Mouse (Mus musculus): ENCODE measurements around the gene Cenpm.

DNA sequence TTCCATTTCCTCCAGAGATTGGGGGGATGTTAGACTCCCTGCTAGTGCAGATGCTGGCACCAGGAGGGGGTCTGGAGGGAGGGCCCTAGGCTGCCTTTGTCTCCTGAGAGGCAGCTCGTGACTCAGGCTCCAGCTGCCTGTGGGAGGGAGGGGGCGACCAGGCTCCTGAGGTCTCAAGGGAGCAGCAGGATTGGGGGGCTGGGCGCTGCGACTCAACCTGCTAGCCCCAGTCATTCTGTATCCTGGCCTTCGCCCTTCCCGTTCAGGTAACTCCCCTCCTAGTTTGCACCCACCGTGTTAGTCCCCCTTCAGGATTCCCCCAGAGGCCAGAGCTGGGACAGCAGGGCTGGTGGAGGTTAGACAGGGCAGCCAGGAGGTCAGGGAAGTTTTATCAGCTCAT, 27.5 kb downstream of the Cenpm start:
- TF ChIP-seq GATA1 (IDR thresholded peaks at IDR 0.05; ENCODE audit: borderline replicate concordance, low read length) (no peak), FLI1 (IDR thresholded peaks at IDR 0.05; ENCODE audit: low read length) (no peak)
